Mouse (Mus musculus): Measurements from ENCODE around the gene Zcwpw1. TPM values are rescaled to one million over a fixed set of nuclear protein-coding genes. Genes with fewer than 3 reads are reported as not detected.

Gene Zcwpw1
- polyA plus RNA-seq, 1 experiment: 0.21 TPM

- no peak for TF ChIP-seq GATA1 (IDR thresholded peaks at IDR 0.05; ENCODE audit: low read length)
These were observed 1.4 kb downstream of the Zcwpw1 start for GRCm38 (mm10) chr5:137788946-137789531.

GRCm38 (mm10) chr5:137791553-137791952 is 4.0 kb downstream of the Zcwpw1 start:
- no peak for TF ChIP-seq GATA1 (IDR thresholded peaks at IDR 0.05; ENCODE audit: low read length)

GRCm38 (mm10) chr5:137796606-137797005 is 9.0 kb downstream of the Zcwpw1 start:
- no peak for TF ChIP-seq GATA1 (IDR thresholded peaks at IDR 0.05; ENCODE audit: low read length)

GRCm38 (mm10) chr5:137800917-137801316 is 13.3 kb downstream of the Zcwpw1 start:
- TF ChIP-seq GATA1 (IDR thresholded peaks at IDR 0.05; ENCODE audit: low read length): no peak

DNA sequence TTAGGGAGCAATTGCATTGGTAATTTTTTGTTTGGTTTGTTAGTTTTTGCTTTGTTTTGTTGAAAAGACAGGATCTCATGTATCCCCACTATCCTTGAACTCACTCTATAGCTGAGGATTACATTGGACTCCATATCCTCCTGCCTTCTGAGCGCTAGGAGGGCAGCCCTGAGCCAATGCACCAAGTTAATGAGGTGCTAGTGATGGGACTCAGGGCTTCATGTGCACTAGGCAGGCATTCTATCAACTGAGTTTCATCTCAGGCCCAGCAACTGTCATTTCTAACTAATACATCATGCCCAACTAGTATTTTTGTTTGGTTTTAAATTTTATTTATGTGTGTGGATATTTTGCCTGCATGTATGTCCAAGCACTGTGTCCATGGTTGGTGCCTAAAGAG is 18.6 kb downstream of the Zcwpw1 start:
- no peak for TF ChIP-seq GATA1 (IDR thresholded peaks at IDR 0.05; ENCODE audit: low read length)

DNA sequence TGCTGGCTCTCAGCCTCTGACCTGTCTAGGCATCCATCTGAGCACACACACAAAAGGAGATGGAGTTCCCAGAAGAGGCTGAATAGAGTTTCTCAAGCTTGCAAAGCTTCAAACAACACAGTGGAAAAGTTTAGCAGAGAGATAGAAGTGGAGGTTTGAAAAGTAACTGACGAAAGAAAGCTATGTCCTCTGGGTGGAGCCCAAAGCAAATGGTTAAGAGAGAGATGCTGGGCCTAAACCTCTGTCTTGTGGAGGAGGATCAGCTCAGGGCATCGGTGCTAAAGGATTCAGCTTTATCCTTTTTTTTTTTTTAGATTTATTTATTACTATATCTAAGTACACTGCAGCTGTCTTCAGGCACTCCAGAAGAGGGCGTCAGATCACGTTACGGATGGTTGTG is 20.7 kb downstream of the Zcwpw1 start:
- no peak for TF ChIP-seq GATA1 (IDR thresholded peaks at IDR 0.05; ENCODE audit: low read length)

DNA sequence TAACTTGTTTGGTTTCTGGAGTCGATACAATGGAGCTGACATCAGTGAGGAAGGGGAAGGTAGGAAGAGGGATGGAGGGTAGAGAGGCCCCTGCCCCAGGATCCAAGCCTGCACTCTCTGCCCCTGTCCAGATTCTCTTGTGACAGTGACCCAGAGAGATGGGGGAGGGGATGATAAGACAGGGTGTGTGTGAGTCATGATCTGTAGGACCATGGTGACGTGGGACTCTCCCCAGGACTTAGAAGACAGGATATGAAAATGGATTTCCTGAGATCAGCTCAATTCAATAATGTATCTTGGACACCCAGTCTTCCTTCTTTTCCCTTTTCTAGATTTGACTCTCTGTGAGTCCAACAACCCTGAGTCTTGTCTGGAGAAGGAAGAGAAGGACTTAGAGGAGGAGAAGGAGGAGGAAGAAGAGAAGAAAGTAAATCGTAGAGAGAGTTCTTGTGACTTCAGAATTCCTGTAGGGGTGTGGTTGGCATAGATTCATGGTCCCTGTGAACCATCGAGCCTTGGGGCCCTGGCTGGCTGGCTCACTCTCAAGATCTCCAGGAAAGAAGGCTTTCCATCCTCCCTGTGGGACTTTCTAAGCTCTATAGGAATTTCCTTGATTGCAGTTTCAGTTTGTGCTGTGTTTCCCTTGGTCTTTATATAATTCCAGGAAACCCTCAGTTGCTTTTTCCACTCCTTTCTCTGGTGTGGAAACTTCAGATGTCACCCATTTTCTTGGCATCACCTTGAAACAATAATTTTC is 30.0 kb downstream of the Zcwpw1 start:
- TF ChIP-seq GATA1 (IDR thresholded peaks at IDR 0.05; ENCODE audit: low read length): no peak

- TF ChIP-seq GATA1 (IDR thresholded peaks at IDR 0.05; ENCODE audit: low read length): no peak
These were observed 34.5 kb downstream of the Zcwpw1 start for GRCm38 (mm10) chr5:137822126-137822525.

DNA sequence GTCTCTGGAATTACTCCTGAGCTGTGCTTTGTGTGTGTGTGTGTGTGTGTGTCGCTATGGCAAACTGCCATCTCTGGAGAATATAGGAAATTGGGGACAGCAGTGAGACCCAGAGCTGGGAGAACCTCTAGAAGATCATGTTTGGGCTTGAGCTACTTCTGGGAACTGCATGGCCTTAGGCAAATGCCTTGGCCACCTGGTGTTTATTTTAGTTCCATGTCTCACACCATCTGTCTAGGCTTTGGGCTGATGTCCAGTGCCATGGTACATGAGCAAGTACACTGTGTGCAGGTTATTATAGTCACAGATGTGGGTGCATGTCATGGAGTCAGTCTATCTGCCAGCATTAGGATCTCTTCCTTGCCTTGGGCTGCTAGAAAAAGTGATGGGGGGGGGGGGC is 35.0 kb downstream of the Zcwpw1 start:
- no peak for TF ChIP-seq GATA1 (IDR thresholded peaks at IDR 0.05; ENCODE audit: low read length)

- no peak for TF ChIP-seq GATA1 (IDR thresholded peaks at IDR 0.05; ENCODE audit: low read length)
These were observed 36.0 kb downstream of the Zcwpw1 start for GRCm38 (mm10) chr5:137823455-137824045.

DNA sequence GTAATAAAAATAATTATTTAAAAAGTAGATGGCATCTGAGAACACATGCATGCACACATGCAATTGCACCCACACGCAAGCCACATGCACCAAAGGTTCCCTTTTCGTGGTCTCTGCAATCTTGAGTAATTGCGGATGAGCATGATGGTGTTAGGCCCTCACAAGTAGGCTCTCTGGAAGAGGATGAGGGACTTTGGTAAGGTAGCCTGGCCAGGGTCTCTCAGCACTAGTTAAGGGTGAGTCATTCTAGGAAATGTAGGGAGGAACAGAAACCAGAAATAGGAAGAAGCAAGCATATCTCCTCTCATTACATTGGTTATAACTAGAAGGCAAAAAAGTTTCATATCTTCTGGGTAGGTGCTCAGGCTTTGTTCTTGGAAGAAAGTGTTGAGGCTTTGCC is 37.4 kb downstream of the Zcwpw1 start:
- TF ChIP-seq GATA1 (IDR thresholded peaks at IDR 0.05; ENCODE audit: low read length): no peak

DNA sequence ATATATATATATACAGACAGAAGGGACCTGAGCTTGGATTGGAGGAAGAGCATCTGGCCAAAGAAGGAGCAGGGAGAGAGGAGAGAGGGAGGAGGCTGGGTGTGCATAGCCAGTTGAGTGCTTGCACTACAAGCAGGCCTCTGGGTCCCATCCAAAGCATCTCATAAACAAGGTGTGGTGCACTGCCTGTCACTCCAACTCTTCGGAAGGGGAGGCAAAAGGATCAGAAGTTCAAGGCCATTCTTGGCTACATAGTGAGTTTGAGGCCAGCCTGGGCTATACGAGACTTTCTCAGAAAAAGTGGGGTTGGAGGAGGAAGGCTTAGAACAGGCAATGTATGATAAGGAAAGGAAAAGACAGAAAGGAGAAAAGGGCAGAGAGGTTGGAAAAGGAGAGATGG is 38.4 kb downstream of the Zcwpw1 start:
- no peak for TF ChIP-seq GATA1 (IDR thresholded peaks at IDR 0.05; ENCODE audit: low read length)

DNA sequence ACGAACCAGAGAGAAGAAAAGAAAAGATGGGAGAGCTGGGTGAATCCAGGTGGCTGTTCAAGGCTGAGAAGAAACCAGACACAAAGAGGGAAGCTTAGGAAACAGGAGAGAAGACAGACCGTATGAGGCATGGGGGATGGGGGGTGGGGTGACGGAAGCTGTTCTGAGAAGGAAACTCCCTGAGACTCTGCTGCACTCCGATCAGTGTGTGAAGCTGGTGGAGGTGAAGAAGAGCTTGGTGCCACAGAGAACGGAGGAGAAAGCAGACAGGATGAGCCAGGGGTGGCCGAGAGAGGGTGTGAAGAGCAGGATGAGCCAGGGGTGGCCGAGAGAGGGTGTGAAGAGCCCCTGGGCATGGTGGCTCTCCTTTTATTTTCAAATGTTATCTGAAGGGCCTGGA is 38.8 kb downstream of the Zcwpw1 start:
- no peak for TF ChIP-seq GATA1 (IDR thresholded peaks at IDR 0.05; ENCODE audit: low read length)

DNA sequence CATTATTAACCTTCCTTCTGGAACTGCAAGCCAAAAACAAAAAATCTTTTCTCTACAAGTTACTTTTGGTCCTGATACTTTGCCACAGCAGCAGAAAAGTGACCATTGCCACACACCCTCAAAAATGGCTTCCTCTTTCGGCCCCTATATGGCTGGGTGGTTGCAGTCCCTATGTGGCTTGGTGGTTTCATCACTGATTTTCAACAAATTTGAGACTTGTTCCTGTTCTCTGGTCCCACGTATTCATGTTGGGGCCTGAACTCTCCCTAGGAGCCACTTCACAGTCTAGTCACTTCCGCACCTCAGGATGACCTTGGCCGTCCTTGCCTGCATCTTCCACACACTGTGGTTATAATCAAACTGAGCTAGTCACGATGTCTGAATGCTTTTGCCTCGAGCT is 41.1 kb downstream of the Zcwpw1 start:
- TF ChIP-seq GATA1 (IDR thresholded peaks at IDR 0.05; ENCODE audit: low read length): no peak

DNA sequence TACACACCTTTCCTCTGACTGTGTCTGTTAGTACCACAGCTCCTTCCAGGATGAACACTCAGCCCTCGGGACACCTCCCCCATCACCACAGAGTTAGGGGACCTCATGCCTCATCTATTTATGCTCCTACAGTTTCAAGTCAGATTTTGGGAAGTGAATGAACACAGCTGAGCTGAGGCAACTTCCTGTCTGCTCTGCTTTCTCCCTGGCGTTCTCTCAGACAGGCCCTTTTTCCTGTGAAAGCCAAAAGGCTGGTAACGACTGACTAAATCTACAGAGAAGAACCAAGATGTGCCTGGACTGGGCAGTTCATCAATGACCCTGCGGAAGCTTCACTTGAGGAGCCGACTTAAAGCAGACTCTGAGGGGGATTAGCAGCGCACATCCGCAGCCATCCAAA is 42.6 kb downstream of the Zcwpw1 start:
- no peak for TF ChIP-seq GATA1 (IDR thresholded peaks at IDR 0.05; ENCODE audit: low read length)

DNA sequence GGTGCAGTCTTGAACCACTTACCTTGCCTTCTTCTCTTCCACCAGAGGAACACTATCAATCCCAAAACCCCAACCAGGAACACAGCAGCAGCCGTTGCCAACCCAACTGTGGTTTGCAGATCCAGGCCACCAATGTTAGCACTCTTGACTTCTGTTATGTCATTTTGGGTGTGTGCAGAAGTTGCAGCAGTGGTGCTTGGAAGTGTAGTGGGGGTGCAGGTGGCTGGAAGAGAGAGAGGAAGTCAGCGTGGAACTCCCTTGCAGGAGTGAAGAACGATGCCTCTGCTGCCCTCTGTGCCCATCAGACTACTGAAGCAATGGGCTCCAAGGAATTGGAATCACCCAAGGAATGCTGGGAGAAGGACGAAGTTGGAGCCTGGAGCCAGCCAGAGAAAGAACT is 43.5 kb downstream of the Zcwpw1 start:
- TF ChIP-seq GATA1 (IDR thresholded peaks at IDR 0.05; ENCODE audit: low read length): no peak

GRCm38 (mm10) chr5:137831506-137831905 is 43.9 kb downstream of the Zcwpw1 start:
- no peak for TF ChIP-seq GATA1 (IDR thresholded peaks at IDR 0.05; ENCODE audit: low read length)

Data from G1E-ER4 (cell line).